Mouse (Mus musculus) forebrain, postnatal 0 days (tissue): ENCODE results near the gene Irf2bp2. TPM values are rescaled to one million over a fixed set of nuclear protein-coding genes. Genes with fewer than 3 reads are reported as not detected.

ENCODE experiments used
- ATAC-seq: fragments of 200-750 bp; cut with Nextera tagmentation; 2 replicates; pipeline ENCODE4 v1.8.0; 2017; ENCODE audit warnings: mild to moderate bottlenecking, moderate library complexity
- DNase-seq: peaks from one replicate; pipeline ENCODE4 v3.0.0-alpha.2; 2015
- H3K27ac ChIP-seq: fragments of 300-500 bp; sonication (generic); 2 replicates; pipeline ENCODE4 v1.5.1; 2014; ENCODE audit warnings: low read depth, mild to moderate bottlenecking, antibody characterized with exemption, low read length, moderate library complexity, mixed read lengths
- H3K27me3 ChIP-seq: fragments of 300-500 bp; sonication (generic); 2 replicates; pipeline ENCODE4 v1.6.1; 2014; ENCODE audit warnings: mild to moderate bottlenecking, low read length, mixed read lengths; ENCODE audit not compliant: insufficient read depth
- H3K36me3 ChIP-seq: fragments of 300-500 bp; sonication (generic); 2 replicates; pipeline ENCODE4 v1.6.1; 2014; ENCODE audit warnings: mild to moderate bottlenecking, moderate library complexity; ENCODE audit not compliant: insufficient read depth
- H3K4me1 ChIP-seq: fragments of 300-500 bp; sonication (generic); 2 replicates; pipeline ENCODE4 v1.6.1; 2014; ENCODE audit warnings: antibody characterized with exemption; ENCODE audit not compliant: insufficient read depth
- H3K4me2 ChIP-seq: fragments of 300-500 bp; sonication (generic); 2 replicates; pipeline ENCODE4 v1.6.1; 2014; ENCODE audit warnings: low read depth, mild to moderate bottlenecking, moderate library complexity
- H3K4me3 ChIP-seq: fragments of 300-500 bp; sonication (generic); 2 replicates; pipeline ENCODE4 v1.5.1; 2014; ENCODE audit warnings: low read depth, low read length, mixed read lengths
- H3K9ac ChIP-seq: fragments of 300-500 bp; sonication (generic); 2 replicates; pipeline ENCODE4 v1.6.1; 2014; ENCODE audit warnings: mild to moderate bottlenecking
- H3K9me3 ChIP-seq: fragments of 300-500 bp; sonication (generic); 2 replicates; pipeline ENCODE4 v1.6.1; 2016; ENCODE audit warnings: low read length
- CTCF ChIP-seq: sonication (generic); IDR thresholded peaks from 2 replicates; pipeline ENCODE4 v1.5.1; 2016; ENCODE audit warnings: antibody characterized with exemption, control low read depth, low read depth
- WGBS: fragments of 180-500 bp; shearing (Covaris S2); extraction: QIAGEN DNeasy Blood & Tissue Kit; methylation state at CpG from one replicate; pipeline ENCODE4 v1.1.7; 2014; 5-methylcytosine and 5-hydroxymethylcytosine counted together
- polyA plus RNA-seq: library from polyadenylated mRNA; unstranded; fragments of >200 nt; fragmentation: Nextera tagmentation; extraction: Ambion mirVana; gene quantifications from 2 replicates; pipeline ENCODE4 v1.2.1, GENCODE M21; 2015
- total RNA-seq: library from RNA; depleted of rRNA; stranded (reverse); fragments of >200 nt; gene quantifications from 2 replicates; pipeline ENCODE4 v1.2.3, GENCODE M21; 2014

Gene Irf2bp2
- total and polyA plus RNA-seq, 2 experiments from 2014 or later = 8.4 to 88.6 TPM

- Histone ChIP-seq H3K27me3 (no peaks in the 10 kb centered on the region), H3K36me3 (no peaks in the 10 kb centered on the region), H3K9ac (no peak overlapping the region), H3K4me1 (no peaks in the 10 kb centered on the region), H3K4me3 (no peak overlapping the region), H3K4me2 (no peak overlapping the region), H3K27ac (no peak overlapping the region), H3K9me3 (no peaks in the 10 kb centered on the region)
- no peak for DNase-seq
- TF ChIP-seq CTCF = no peak
- no peak for ATAC-seq
- WGBS = 92% methylated on average over 13 of the region's 13 CpGs
These were observed 35.3 kb downstream of the Irf2bp2 start for GRCm38 (mm10) chr8:126558400-126558953.

GRCm38 (mm10) chr8:126557403-126557802 lies 36.4 kb downstream of the Irf2bp2 start:
- ATAC-seq = no peak

GRCm38 (mm10) chr8:126556691-126557090 lies 37.1 kb downstream of the Irf2bp2 start:
- H3K4me3 ChIP-seq = no peak overlapping the region
- H3K4me1 ChIP-seq = no peaks in the 10 kb centered on the region
- H3K9ac ChIP-seq = no peak overlapping the region
- no peaks in the 10 kb centered on the region for H3K36me3 ChIP-seq
- H3K27ac ChIP-seq = no peak overlapping the region
- H3K27me3 ChIP-seq = no peaks in the 10 kb centered on the region
- H3K4me2 ChIP-seq = no peak overlapping the region
- DNase-seq = no peak
- TF ChIP-seq CTCF = no peak
- H3K9me3 ChIP-seq = no peaks in the 10 kb centered on the region
- WGBS = 87% methylated on average over 5 of the region's 5 CpGs
- ATAC-seq = no peak

More at GRCm38 (mm10) chr8:126557403-126557802, 36.4 kb downstream of the Irf2bp2 start:
- Histone ChIP-seq H3K36me3 (no peaks in the 10 kb centered on the region), H3K27me3 (no peaks in the 10 kb centered on the region), H3K4me2 (no peak overlapping the region), H3K9ac (no peak overlapping the region), H3K9me3 (no peaks in the 10 kb centered on the region), H3K27ac (no peak overlapping the region), H3K4me1 (no peaks in the 10 kb centered on the region), H3K4me3 (no peak overlapping the region)
- no peak for DNase-seq
- TF ChIP-seq CTCF = no peak
- 33% methylated on average over 9 of the region's 9 CpGs for WGBS

DNA sequence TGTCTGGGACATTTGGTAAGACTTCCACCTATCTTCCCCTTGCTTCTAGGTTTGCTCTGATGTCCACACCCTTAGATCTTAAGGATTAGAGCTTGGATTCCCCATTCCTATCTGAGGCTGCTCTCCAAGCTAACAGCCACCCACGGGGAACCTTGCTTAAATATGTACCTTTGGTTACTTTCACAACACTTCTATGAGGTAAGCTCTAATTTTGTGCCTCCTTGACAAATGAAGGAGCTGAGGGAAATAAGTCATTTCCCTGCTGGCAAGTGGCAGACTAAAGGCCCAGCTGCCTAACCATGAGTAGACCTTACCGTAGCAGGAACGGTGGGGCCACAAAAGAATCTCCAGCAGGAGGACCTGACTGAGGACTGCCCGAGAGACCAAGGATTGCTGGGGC lies 39.0 kb downstream of the Irf2bp2 start:
- H3K4me1 ChIP-seq = no peaks in the 10 kb centered on the region
- no peak overlapping the region for H3K9ac ChIP-seq
- H3K4me2 ChIP-seq = no peak overlapping the region
- ATAC-seq (no peak), DNase-seq (no peak)
- 87% methylated on average over 4 of the region's 4 CpGs for WGBS
- TF ChIP-seq CTCF = no peak
- no peaks in the 10 kb centered on the region for H3K36me3 ChIP-seq
- no peak overlapping the region for H3K27ac ChIP-seq
- H3K9me3 ChIP-seq = no peaks in the 10 kb centered on the region
- no peaks in the 10 kb centered on the region for H3K27me3 ChIP-seq
- H3K4me3 ChIP-seq = no peak overlapping the region

DNA sequence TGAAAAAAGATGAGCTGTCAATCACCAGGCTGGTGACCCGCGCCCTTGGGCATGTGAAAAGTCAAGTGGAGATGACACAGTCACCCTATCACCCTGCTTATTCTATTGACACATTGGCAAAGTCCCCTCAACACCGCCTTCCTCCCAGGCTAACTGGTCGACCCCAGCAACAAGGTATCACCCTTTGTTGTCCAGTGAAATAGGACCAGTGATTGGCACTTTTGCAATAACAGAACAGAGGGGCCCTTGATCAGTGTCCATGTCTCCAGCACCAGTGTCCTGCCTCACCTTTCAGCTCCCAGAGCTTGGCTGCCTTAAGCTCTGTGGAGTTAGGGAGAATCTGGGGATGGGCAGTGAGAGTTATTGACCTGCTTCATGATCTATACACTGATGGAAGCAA lies 41.9 kb downstream of the Irf2bp2 start:
- DNase-seq = no peak
- Histone ChIP-seq H3K9me3 (no peaks in the 10 kb centered on the region), H3K27ac (no peak overlapping the region), H3K4me3 (no peak overlapping the region), H3K27me3 (no peaks in the 10 kb centered on the region), H3K4me2 (no peak overlapping the region), H3K9ac (no peak overlapping the region), H3K4me1 (no peaks in the 10 kb centered on the region), H3K36me3 (no peaks in the 10 kb centered on the region)
- WGBS = 89% methylated on average over 4 of the region's 4 CpGs
- no peak for TF ChIP-seq CTCF
- ATAC-seq = no peak

DNA sequence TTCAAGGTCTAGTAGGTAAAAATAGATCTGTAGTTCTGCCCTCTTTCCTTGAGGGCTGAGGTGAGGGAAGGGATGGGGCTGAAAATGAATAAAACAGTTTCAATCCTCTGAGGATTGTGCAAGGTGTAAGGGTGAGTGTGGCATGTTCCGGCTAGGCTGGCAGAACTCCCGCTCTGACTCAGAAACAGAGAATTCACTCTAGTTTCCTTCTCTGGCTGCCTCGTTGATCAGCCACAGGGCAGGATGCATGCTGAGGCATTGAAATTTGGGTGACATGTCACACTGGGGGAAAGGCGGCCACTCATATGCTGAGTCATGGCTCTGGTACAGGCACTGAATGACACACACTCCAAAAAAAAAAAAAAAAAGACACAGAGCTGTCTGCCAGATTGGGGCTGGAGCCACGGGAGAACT lies 42.8 kb downstream of the Irf2bp2 start:
- no peak overlapping the region for H3K27ac ChIP-seq
- H3K4me3 ChIP-seq = no peak overlapping the region
- H3K9me3 ChIP-seq = no peaks in the 10 kb centered on the region
- no peaks in the 10 kb centered on the region for H3K27me3 ChIP-seq
- ATAC-seq (no peak), DNase-seq (no peak)
- WGBS = 67% methylated on average over 5 of the region's 5 CpGs
- no peak for TF ChIP-seq CTCF
- H3K4me1 ChIP-seq = no peaks in the 10 kb centered on the region
- no peaks in the 10 kb centered on the region for H3K36me3 ChIP-seq
- no peak overlapping the region for H3K4me2 ChIP-seq
- no peak overlapping the region for H3K9ac ChIP-seq

GRCm38 (mm10) chr8:126547841-126548240 lies 45.9 kb downstream of the Irf2bp2 start:
- H3K36me3 ChIP-seq = no peaks in the 10 kb centered on the region
- H3K9me3 ChIP-seq = no peaks in the 10 kb centered on the region
- no peak overlapping the region for H3K4me3 ChIP-seq
- no peak for ATAC-seq
- H3K27ac ChIP-seq = no peak overlapping the region
- WGBS = 63% methylated on average over 3 of the region's 3 CpGs
- no peaks in the 10 kb centered on the region for H3K4me1 ChIP-seq
- 0 out of 2 replicates have a peak, but pooled peaks have one; percentile 26 for TF ChIP-seq CTCF
- DNase-seq = no peak
- H3K27me3 ChIP-seq = no peaks in the 10 kb centered on the region
- H3K4me2 ChIP-seq = no peak overlapping the region
- no peak overlapping the region for H3K9ac ChIP-seq

DNA sequence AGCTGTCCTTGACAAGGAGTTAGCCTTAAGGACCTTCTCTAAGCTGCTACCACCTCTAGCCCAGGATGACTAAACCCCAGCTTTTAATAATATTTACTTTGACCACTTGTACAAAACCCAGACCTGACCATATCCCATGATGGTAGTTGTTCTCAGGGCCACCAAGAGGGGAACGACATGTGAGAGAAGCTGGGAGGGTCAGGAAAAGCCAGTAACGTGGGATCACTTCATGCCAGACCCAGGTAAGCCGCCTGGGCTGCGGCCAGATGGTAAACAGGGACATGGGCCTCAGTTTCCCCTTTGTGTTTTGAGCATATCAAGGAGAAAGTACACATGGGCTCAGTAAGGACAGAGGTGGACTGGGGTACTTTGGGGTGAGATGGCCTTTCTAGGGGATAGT lies 46.4 kb downstream of the Irf2bp2 start:
- no peak overlapping the region for H3K27ac ChIP-seq
- ATAC-seq = no peak
- WGBS = 88% methylated on average over 4 of the region's 4 CpGs
- no peak for DNase-seq
- H3K4me1 ChIP-seq = no peaks in the 10 kb centered on the region
- no peaks in the 10 kb centered on the region for H3K36me3 ChIP-seq
- H3K4me3 ChIP-seq = no peak overlapping the region
- no peak overlapping the region for H3K9ac ChIP-seq
- no peak overlapping the region for H3K4me2 ChIP-seq
- no peaks in the 10 kb centered on the region for H3K9me3 ChIP-seq
- TF ChIP-seq CTCF = no peak
- no peaks in the 10 kb centered on the region for H3K27me3 ChIP-seq
